Mouse (Mus musculus) midbrain, embryonic 14.5 days (tissue): ENCODE results near the gene Sumo2. TPM values are rescaled to one million over a fixed set of nuclear protein-coding genes. Genes with fewer than 3 reads are reported as not detected.
"Not testable (repeated sequence)": the region's sequence is repeated elsewhere in the genome, so short reads cannot be mapped to it uniquely, and the experiment has no call there.

Experiments used
- ATAC-seq: fragments of 200-750 bp; cut with Nextera tagmentation; 2 replicates; pipeline ENCODE4 v1.8.0; 2017; ENCODE audit warnings: moderate number of reproducible peaks, moderate library complexity; ENCODE audit not compliant: low FRiP score, low TSS enrichment
- DNase-seq: peaks from one replicate; pipeline ENCODE4 v3.0.0-alpha.2; 2015
- H3K27ac ChIP-seq: fragments of 300-500 bp; sonication (generic); replicated peaks from 2 replicates; pipeline ENCODE4 v1.5.1; 2014; ENCODE audit warnings: mild to moderate bottlenecking, low read depth, low read length, moderate library complexity
- H3K27me3 ChIP-seq: fragments of 300-500 bp; sonication (generic); 2 replicates; pipeline ENCODE4 v1.6.1; 2014; ENCODE audit warnings: low read length, control low read depth, mixed read lengths; ENCODE audit not compliant: control insufficient read depth, insufficient read depth
- H3K36me3 ChIP-seq: fragments of 300-500 bp; sonication (generic); 2 replicates; pipeline ENCODE4 v1.6.1; 2014; ENCODE audit warnings: low read length, control low read depth; ENCODE audit not compliant: control insufficient read depth, insufficient read depth
- H3K4me1 ChIP-seq: fragments of 300-500 bp; sonication (generic); 2 replicates; pipeline ENCODE4 v1.6.1; 2014; ENCODE audit warnings: mild to moderate bottlenecking, antibody characterized with exemption, low read length, control low read depth; ENCODE audit not compliant: control insufficient read depth, insufficient read depth
- H3K4me2 ChIP-seq: fragments of 300-500 bp; sonication (generic); 2 replicates; pipeline ENCODE4 v1.6.1; 2014; ENCODE audit warnings: mild to moderate bottlenecking, low read length, moderate library complexity
- H3K4me3 ChIP-seq: fragments of 300-500 bp; sonication (generic); replicated peaks from 2 replicates; pipeline ENCODE4 v1.5.1; 2014; ENCODE audit warnings: low read depth, low read length
- H3K9ac ChIP-seq: fragments of 300-500 bp; sonication (generic); replicated peaks from 2 replicates; pipeline ENCODE4 v1.6.1; 2014; ENCODE audit warnings: mild to moderate bottlenecking, low read length, moderate library complexity
- H3K9me3 ChIP-seq: fragments of 300-500 bp; sonication (generic); 2 replicates; pipeline ENCODE4 v1.6.1; 2016; ENCODE audit warnings: low read length, control low read depth, mixed read lengths; ENCODE audit not compliant: control insufficient read depth
- WGBS: fragments of 180-500 bp; shearing (Covaris S2); extraction: QIAGEN DNeasy Blood & Tissue Kit; methylation state at CpG from one replicate; pipeline ENCODE4 v1.1.7; 2014; 5-methylcytosine and 5-hydroxymethylcytosine counted together
- polyA plus RNA-seq: library from polyadenylated mRNA; unstranded; fragments of >200 nt; fragmentation: Nextera tagmentation; extraction: Ambion mirVana; gene quantifications from 2 replicates; pipeline ENCODE4 v1.2.1, GENCODE M21; 2014

The Sumo2 gene
- polyA plus RNA-seq, 1 experiment from 2014 or later, result 1,259 TPM

DNA sequence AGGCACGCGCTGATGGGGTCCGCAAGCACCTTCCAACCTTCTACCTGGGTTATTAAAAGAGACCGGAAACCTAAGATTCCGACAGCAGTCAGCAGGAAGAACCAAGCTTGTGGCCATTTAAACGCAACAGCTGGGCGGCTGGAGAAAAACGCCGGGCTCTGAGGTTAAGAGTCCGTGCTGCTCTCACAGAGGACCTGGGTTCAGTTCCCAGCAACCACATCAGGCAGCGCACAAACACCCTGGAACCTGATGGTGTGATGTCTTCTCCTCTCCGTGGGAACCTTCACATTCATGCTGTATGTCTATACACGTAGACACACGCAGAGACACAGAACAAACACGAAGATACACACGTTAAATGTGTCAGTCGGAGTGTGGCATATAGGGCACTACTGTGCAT lies 19.6 kb upstream of the Sumo2 start:
- Histone ChIP-seq H3K27ac (no peak overlapping the region), H3K36me3 (no peaks in the 10 kb centered on the region), H3K4me2 (no peak overlapping the region), H3K4me3 (no peak overlapping the region), H3K27me3 (no peaks in the 10 kb centered on the region), H3K4me1 (no peaks in the 10 kb centered on the region), H3K9me3 (no peaks in the 10 kb centered on the region), H3K9ac (no peak overlapping the region)
- ATAC-seq (no peak), DNase-seq (no peak)
- WGBS, result 82% methylated on average over 17 of the region's 17 CpGs

DNA sequence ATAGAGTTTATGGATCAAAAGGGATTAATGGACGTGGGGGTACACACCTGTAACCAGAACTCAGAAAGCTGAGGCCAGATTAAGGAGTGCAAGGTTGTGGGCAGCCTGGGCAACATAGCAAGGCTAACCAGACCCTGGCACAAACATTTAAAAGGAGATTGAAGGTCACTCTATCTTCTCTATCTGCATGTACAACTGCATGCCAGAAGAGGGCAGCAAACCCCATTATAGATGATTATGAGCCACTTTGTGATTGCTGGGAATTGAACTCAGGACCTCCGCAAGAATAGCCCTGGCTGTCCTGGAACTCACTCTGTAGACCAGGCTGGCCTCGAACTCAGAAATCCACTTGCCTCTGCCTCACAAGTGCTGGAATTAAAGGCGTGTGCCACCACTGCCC lies 16.7 kb upstream of the Sumo2 start:
- 59% methylated on average over 4 of the region's 4 CpGs for WGBS
- no peak overlapping the region for H3K27ac ChIP-seq
- no peak for ATAC-seq

DNA sequence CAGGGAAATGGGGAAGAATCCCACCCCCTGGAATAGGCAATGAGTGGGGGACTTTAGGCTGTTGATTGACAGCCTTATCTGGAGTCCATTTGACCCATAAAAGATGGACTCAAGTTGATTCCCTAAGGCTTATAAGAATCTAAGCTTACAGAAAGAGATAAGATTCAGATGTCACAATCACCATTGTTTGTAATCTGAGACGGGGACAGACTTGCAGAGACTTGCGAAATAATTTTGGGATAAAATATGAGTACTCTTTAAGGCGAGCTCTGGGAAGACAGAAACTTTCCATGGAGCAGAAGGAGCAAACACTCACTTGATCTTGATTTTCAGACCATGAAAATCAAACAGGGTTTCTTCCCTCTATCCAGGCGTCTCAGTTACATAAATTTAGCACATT lies 7.5 kb upstream of the Sumo2 start:
- Histone ChIP-seq H3K9ac (no peak overlapping the region), H3K27ac (no peak overlapping the region), H3K9me3 (no peaks in the 10 kb centered on the region), H3K4me1 (no peaks in the 10 kb centered on the region), H3K36me3 (no peaks in the 10 kb centered on the region), H3K4me2 (no peak overlapping the region), H3K4me3 (no peak overlapping the region), H3K27me3 (no peaks in the 10 kb centered on the region)
- 88% methylated on average over 4 of the region's 4 CpGs for WGBS
- DNase-seq (no peak), ATAC-seq (no peak)

More for the DNA sequence above, 16.7 kb upstream of the Sumo2 start:
- Histone ChIP-seq H3K27me3 (no peaks in the 10 kb centered on the region), H3K4me1 (no peaks in the 10 kb centered on the region), H3K4me2 (no peak overlapping the region), H3K36me3 (no peaks in the 10 kb centered on the region), H3K9ac (no peak overlapping the region), H3K4me3 (no peak overlapping the region), H3K9me3 (no peaks in the 10 kb centered on the region)
- DNase-seq, result peak; percentile 3

DNA sequence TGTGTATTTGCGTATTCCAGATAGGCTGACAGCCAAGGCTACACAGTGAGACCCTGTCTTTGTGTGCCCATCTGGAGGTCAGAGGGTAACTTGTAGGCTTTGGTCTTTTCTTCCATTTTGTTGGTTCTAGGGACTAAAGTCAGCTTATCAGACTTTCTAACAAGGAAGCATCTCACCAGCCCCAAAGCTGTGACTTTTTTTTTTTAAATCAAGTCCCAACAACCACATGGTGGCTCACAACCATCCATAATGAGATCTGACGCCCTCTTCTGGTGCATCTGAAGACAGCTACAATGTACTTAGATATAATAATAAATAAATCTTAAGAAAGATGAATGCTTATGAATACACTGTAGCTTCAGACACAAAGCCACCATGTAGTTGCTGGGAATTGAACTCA lies 2.0 kb upstream of the Sumo2 start:
- H3K4me2 ChIP-seq, result no peak overlapping the region
- H3K9me3 ChIP-seq, result no peaks in the 10 kb centered on the region
- WGBS, result 60% methylated on average over 2 of the region's 2 CpGs
- no peak overlapping the region for H3K9ac ChIP-seq
- H3K4me3 ChIP-seq, result no peak overlapping the region
- no peak overlapping the region for H3K27ac ChIP-seq
- H3K36me3 ChIP-seq, result peaks cover 12% of the 10 kb centered on the region
- H3K27me3 ChIP-seq, result no peaks in the 10 kb centered on the region
- H3K4me1 ChIP-seq, result peaks cover 16% of the 10 kb centered on the region
- no peak for ATAC-seq
- no peak for DNase-seq

DNA sequence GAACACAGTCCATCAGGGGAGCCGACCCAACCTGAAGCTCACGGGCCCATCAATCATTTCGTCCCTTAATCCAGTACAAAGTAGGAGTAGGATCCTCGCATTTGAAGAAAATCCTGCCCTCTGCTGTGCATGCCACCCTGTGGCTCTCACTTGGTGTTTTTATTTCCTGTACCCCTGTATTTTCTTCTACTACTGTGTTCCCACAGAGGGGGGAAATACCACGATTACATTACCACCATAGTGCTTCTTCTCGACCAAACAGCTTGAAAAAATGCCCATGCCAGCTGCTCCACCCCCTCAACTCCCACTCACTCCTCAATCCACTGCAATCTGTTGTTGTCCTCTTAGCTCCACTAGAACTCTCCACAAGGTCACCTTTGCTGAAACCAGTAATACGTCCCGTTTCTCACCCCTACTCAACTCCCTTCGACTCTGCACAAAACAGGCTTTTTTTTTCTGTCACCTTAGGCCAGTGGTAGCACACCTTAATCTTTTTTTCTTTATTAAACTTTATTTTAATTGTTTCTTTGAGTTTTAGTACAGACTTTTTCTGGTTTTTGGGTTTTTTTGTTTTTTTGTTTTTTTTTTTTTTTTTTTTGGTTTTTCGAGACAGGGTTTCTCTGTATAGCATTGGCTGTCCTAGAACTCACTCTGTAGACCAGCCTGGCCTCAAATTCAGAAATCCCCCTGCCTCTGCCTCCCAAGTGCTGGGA lies 936 bp upstream of the Sumo2 start:
- H3K9me3 ChIP-seq, result no peaks in the 10 kb centered on the region
- H3K4me1 ChIP-seq, result peaks cover 16% of the 10 kb centered on the region
- WGBS, result 84% methylated on average over 10 of the region's 10 CpGs
- H3K27ac ChIP-seq, result peak overlapping the region; percentile 99
- no peak overlapping the region for H3K9ac ChIP-seq
- peaks cover 23% of the 10 kb centered on the region for H3K36me3 ChIP-seq
- peak overlapping the region; percentile 91; the same call in 1 of the 2 replicates for H3K4me3 ChIP-seq
- peak overlapping the region; percentile 43 for H3K4me2 ChIP-seq
- H3K27me3 ChIP-seq, result no peaks in the 10 kb centered on the region
- ATAC-seq (no peak), DNase-seq (no peak)

DNA sequence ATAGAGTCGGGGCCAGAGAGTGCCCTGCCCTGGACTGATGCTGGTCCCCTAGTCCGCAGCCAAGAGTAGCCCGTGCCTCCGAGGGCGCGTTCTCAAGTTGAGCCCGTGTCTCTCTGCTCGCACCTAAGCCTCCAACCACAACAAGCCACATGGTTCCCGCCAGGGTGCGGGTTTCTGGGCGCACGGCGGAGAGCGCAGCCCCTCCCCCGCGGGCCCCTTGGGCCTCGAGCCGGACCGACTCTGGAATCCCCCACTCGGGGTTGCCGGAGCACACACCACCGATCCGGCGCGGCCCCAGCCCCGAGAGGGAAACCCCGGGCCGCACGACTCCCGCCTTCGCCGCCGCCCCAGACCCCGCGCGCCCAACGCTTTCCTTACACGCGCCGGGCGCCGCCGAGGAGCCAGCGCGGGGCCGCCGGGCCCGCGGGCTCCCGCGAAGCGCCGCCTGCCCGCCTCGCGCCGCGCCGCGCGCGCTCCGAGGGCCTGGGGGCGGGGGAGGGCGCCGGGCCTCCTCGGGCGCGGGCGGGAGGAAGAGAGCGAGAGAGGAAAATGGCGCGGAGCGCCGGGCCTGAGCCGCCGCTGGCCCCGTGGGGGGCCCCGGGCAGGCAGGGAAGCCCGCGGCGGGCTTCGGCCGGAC lies 557 bp downstream of the Sumo2 start:
- peak overlapping the region; percentile 99 for H3K27ac ChIP-seq
- WGBS, result under 1% methylated on average over 75 of the region's 84 CpGs
- DNase-seq (peak; percentile 89), ATAC-seq (peak; percentile 77)
- H3K4me1 ChIP-seq, result peaks cover 16% of the 10 kb centered on the region
- H3K9me3 ChIP-seq, result no peaks in the 10 kb centered on the region
- peaks cover 34% of the 10 kb centered on the region for H3K36me3 ChIP-seq
- H3K27me3 ChIP-seq, result no peaks in the 10 kb centered on the region
- peak overlapping the region; percentile 77 for H3K4me2 ChIP-seq
- H3K4me3 ChIP-seq, result peak overlapping the region; percentile 91
- peak overlapping the region; percentile 87 for H3K9ac ChIP-seq

DNA sequence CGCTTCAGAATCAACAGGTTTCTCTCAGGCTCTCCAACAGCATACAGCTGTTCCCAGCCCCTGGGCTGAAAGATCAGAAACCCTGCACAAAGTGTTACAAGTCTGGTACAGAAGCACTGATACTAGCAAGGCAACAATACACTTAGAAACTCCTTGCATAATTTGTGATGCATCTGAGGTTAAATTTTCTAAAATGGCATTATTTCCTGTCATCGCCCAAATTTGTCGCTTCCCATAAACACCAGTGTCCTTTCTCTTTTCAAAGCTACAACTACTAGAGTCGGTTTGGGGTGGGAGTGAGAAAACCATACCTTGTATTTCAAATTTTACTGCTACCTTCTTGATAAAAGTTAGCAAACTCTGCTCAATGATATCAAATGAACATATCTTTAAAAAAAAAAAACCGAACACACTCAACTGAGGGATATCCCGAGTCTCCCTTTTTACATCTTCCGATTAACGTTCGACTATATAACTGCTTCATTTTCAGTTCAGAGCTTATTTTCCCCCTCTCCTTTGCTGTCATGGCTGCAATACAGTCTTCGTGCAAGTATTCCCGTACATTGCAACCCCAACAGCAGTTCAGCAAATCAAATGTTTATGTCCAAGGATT lies 1.2 kb downstream of the Sumo2 start:
- no peaks in the 10 kb centered on the region for H3K27me3 ChIP-seq
- DNase-seq, result peak; percentile 19
- peaks cover 38% of the 10 kb centered on the region for H3K36me3 ChIP-seq

DNA sequence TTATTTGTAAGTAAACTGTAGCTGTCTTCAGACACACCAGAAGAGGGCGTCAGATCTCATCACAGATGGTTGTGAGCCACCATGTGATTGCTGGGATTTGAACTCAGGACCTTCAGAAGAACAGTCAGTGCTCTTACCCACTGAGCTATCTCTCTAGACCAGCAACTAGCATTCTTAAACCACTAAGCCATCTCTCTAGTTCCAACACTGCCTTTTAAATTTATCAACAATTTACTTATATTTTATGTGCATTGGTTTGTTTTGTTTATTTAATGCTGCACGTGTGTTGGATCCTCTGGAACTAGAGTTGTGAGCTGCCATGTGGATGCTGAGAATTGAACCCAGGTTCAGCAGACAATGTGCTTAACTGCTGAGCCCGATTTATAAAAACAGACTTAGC lies 9.6 kb downstream of the Sumo2 start:
- H3K36me3 ChIP-seq, result peaks cover 76% of the 10 kb centered on the region
- not testable (repeated sequence) for H3K4me2 ChIP-seq, ATAC-seq, H3K4me3 ChIP-seq, H3K27me3 ChIP-seq, DNase-seq, H3K4me1 ChIP-seq, H3K9ac ChIP-seq, H3K27ac ChIP-seq, H3K9me3 ChIP-seq
- 92% methylated on average over 3 of the region's 3 CpGs for WGBS

More for the DNA sequence above, 1.2 kb downstream of the Sumo2 start:
- 6% methylated on average over 11 of the region's 11 CpGs for whole genome bisulfite sequencing
- Histone ChIP-seq H3K4me3 (peak overlapping the region; percentile 91), H3K27ac (peak overlapping the region; percentile 99), H3K9me3 (no peaks in the 10 kb centered on the region), H3K4me2 (peak overlapping the region; percentile 77), H3K4me1 (peaks cover 16% of the 10 kb centered on the region), H3K9ac (peak overlapping the region; percentile 87)
- ATAC-seq, result no peak
